Comparison of ENCODE assay signal across 8 mouse cellular contexts in genomic region chr9:75558360-75558759, GRCm38 (mm10). TPM values are rescaled to one million over a fixed set of nuclear protein-coding genes. Genes with fewer than 3 reads are reported as not detected.
DNase-seq lines count a peak whose midpoint lies in the region; ATAC-seq and TF ChIP-seq lines count a peak whose summit lies in the region.

No protein-coding gene starts in this region.

- peak overlapping the region; percentile 90 for H3K4me3 ChIP-seq in heart, postnatal 0 days (ENCODE audit: low read depth, low read length)
- peak overlapping the region; percentile 90 for H3K4me3 ChIP-seq in hindbrain, embryonic 15.5 days
- H3K4me3 ChIP-seq in midbrain, embryonic 14.5 days (replicated peaks; ENCODE audit: low read depth, low read length), result peak overlapping the region; percentile 93

- no peak for ATAC-seq in heart, postnatal 0 days (ENCODE audit: insufficient read depth, low read depth)
- no peak for ATAC-seq in hindbrain, embryonic 15.5 days (ENCODE audit: low FRiP score, low read depth)
- ATAC-seq in midbrain, embryonic 14.5 days (ENCODE audit: low FRiP score, low TSS enrichment), result no peak

- H3K27me3 ChIP-seq in heart, postnatal 0 days (ENCODE audit: control insufficient read depth, insufficient read depth, low read length), result no peaks in the 10 kb centered on the region
- no peaks in the 10 kb centered on the region for H3K27me3 ChIP-seq in hindbrain, embryonic 15.5 days
- H3K27me3 ChIP-seq in midbrain, embryonic 14.5 days (ENCODE audit: control insufficient read depth, insufficient read depth, low read length), result no peaks in the 10 kb centered on the region

- TF ChIP-seq CTCF in heart, postnatal 0 days (IDR thresholded peaks at IDR 0.05; ENCODE audit: low read depth), result no peak

- H3K4me1 ChIP-seq in heart, postnatal 0 days (ENCODE audit: control insufficient read depth, insufficient read depth), result peaks cover 6% of the 10 kb centered on the region
- peaks cover 32% of the 10 kb centered on the region for H3K4me1 ChIP-seq in hindbrain, embryonic 15.5 days (replicated peaks)
- 0 out of 2 replicates have a peak, but pooled peaks cover 12% of the 10 kb centered on the region for H3K4me1 ChIP-seq in midbrain, embryonic 14.5 days (ENCODE audit: control insufficient read depth, insufficient read depth, low read length)

- H3K27ac ChIP-seq in heart, postnatal 0 days (ENCODE audit: low read depth), result peak overlapping the region; percentile 92
- H3K27ac ChIP-seq in hindbrain, embryonic 15.5 days (replicated peaks), result no peak overlapping the region
- H3K27ac ChIP-seq in midbrain, embryonic 14.5 days (replicated peaks; ENCODE audit: low read depth, low read length), result no peak overlapping the region

- no peak for TF ChIP-seq EP300 in heart, postnatal 0 days (IDR thresholded peaks at IDR 0.05; ENCODE audit: low read depth)

- H3K4me2 ChIP-seq in heart, postnatal 0 days (ENCODE audit: low read depth, low read length), result peak overlapping the region; percentile 68
- H3K4me2 ChIP-seq in hindbrain, embryonic 15.5 days, result peak overlapping the region; percentile 84
- H3K4me2 ChIP-seq in midbrain, embryonic 14.5 days (ENCODE audit: low read length), result peak overlapping the region; percentile 68

- H3K9ac ChIP-seq in heart, postnatal 0 days (replicated peaks; ENCODE audit: low read depth, low read length), result peak overlapping the region; percentile 88
- H3K9ac ChIP-seq in hindbrain, embryonic 15.5 days, result peak overlapping the region; percentile 74
- peak overlapping the region; percentile 76; the same call in 1 of the 2 replicates for H3K9ac ChIP-seq in midbrain, embryonic 14.5 days (replicated peaks; ENCODE audit: low read length)

- no peak for DNase-seq in heart, postnatal 0 days (ENCODE audit: low spot score)
- no peak for DNase-seq in heart, adult 8-10 months (ENCODE audit: low spot score)
- peak; percentile 27 for DNase-seq in adipocyte (ENCODE audit: low spot score)
- DNase-seq in midbrain, embryonic 14.5 days, result no peak
- no peak for DNase-seq in adrenal gland, postnatal 36 days
- no peak for DNase-seq in testis, postnatal 10 days (ENCODE audit: low spot score)
- DNase-seq in kidney, postnatal 14 days, result no peak

- no peaks in the 10 kb centered on the region for H3K36me3 ChIP-seq in heart, postnatal 0 days (replicated peaks; ENCODE audit: control insufficient read depth, insufficient read depth, low read length)
- H3K36me3 ChIP-seq in hindbrain, embryonic 15.5 days, result no peaks in the 10 kb centered on the region
- H3K36me3 ChIP-seq in midbrain, embryonic 14.5 days (ENCODE audit: control insufficient read depth, insufficient read depth, low read length), result no peaks in the 10 kb centered on the region

- no peaks in the 10 kb centered on the region for H3K9me3 ChIP-seq in heart, postnatal 0 days (replicated peaks; ENCODE audit: control insufficient read depth, low read length)
- no peaks in the 10 kb centered on the region for H3K9me3 ChIP-seq in hindbrain, embryonic 15.5 days
- H3K9me3 ChIP-seq in midbrain, embryonic 14.5 days (ENCODE audit: control insufficient read depth, low read length), result no peaks in the 10 kb centered on the region

- 16% methylated on average over 3 of the region's 3 CpGs for WGBS in heart, postnatal 0 days
- 30% methylated on average over 3 of the region's 3 CpGs for WGBS in hindbrain, embryonic 15.5 days
- WGBS in midbrain, embryonic 14.5 days, result 27% methylated on average over 3 of the region's 3 CpGs

RNA-seq across cellular contexts. Expression of gene Tmod3, which starts 1.1 kb away (rescaled TPM):
- 40.8 and 58.0 TPM in 2 replicates for total RNA-seq in heart, postnatal 0 days (2014; rRNA removed; ENCODE audit: low replicate concordance)
- 58.1 and 64.9 TPM in 2 replicates for polyA plus RNA-seq in heart, postnatal 0 days (2015; fragmentation: Nextera tagmentation; extraction: Ambion mirVana)
- 10 to 100 TPM; 48.4 to 59.3 (median 58.7) TPM for total RNA-seq in heart, adult 8-10 months (2022)
- polyA plus RNA-seq in hindbrain, embryonic 15.5 days (2015; fragmentation: Nextera tagmentation; extraction: Ambion mirVana), result 80.8 and 84.5 TPM in 2 replicates
- polyA plus RNA-seq in midbrain, embryonic 14.5 days (2014; fragmentation: Nextera tagmentation; extraction: Ambion mirVana), result 61.8 and 73.0 TPM in 2 replicates
- 10 to 100 TPM; 68.7 to 78.5 TPM for total RNA-seq in adrenal gland, postnatal 36 days (2021)

RNA-seq across cellular contexts. Expression of gene Tmod2, which starts 52.8 kb away (rescaled TPM):
- 2.2 and 3.5 TPM in 2 replicates for total RNA-seq in heart, postnatal 0 days (2014; rRNA removed; ENCODE audit: low replicate concordance)
- polyA plus RNA-seq in heart, postnatal 0 days (2015; fragmentation: Nextera tagmentation; extraction: Ambion mirVana), result 4.3 and 4.7 TPM in 2 replicates
- 1 to 10 TPM; 4.2 to 5.2 (median 4.4) TPM for total RNA-seq in heart, adult 8-10 months (2022)
- polyA plus RNA-seq in hindbrain, embryonic 15.5 days (2015; fragmentation: Nextera tagmentation; extraction: Ambion mirVana), result 262 and 271 TPM in 2 replicates
- 244 and 248 TPM in 2 replicates for polyA plus RNA-seq in midbrain, embryonic 14.5 days (2014; fragmentation: Nextera tagmentation; extraction: Ambion mirVana)
- 10 to 100 TPM in 1 of 2 experiments, 1 to 10 TPM in 1; 9.8 to 11.4 TPM for total RNA-seq in adrenal gland, postnatal 36 days (2021)
